Mouse (Mus musculus) inflammation-experienced regulatory T-cells, adult 16 weeks (primary cell): ENCODE data around the gene Ptpn20. TPM values are rescaled to one million over a fixed set of nuclear protein-coding genes. Genes with fewer than 3 reads are reported as not detected.

Experiments
- polyA plus RNA-seq: library from polyadenylated mRNA; unstranded; fragments of 100-300 nt; shearing (Covaris generic); gene quantifications from one replicate; pipeline ENCODE4 v1.2.1, GENCODE M21; 2017

Gene Ptpn20
- not detected for polyA plus RNA-seq

GRCm38 (mm10) chr14:33588951-33589350, at the start of gene Ptpn20:
Gene Ptpn20 (plus strand): TSS chr14:33589207.

Other genes with a start within 250 kb of the Ptpn20 start
- 7.6 TPM for gene Mapk8, start 142.0 kb upstream of the Ptpn20 start, polyA plus RNA-seq
- not detected for gene Frmpd2, start 117.5 kb upstream of the Ptpn20 start, polyA plus RNA-seq